Mouse (Mus musculus) liver, embryonic 14.5 days (tissue): Measurements from ENCODE around the gene Gdf15. TPM values are rescaled to one million over a fixed set of nuclear protein-coding genes. Genes with fewer than 3 reads are reported as not detected.

Experiments
- ATAC-seq: fragments of 200-750 bp; cut with Nextera tagmentation; 2 replicates; pipeline ENCODE4 v1.8.0; 2017; ENCODE audit warnings: moderate number of reproducible peaks, mild to moderate bottlenecking, moderate library complexity; ENCODE audit not compliant: insufficient read depth
- DNase-seq, 3 experiments: peaks; one replicate each; pipeline ENCODE4 v3.0.0-alpha.2; 2012 to 2013; ENCODE audit warnings: low read depth in 3 of 3, low spot score in 3 of 3
- H3K27ac ChIP-seq: fragments of 300-500 bp; sonication (generic); 2 replicates; pipeline ENCODE4 v1.5.1; 2014; ENCODE audit warnings: moderate library complexity, mild to moderate bottlenecking, control low read depth, inconsistent platforms
- H3K27me3 ChIP-seq: fragments of 300-500 bp; sonication (generic); 2 replicates; pipeline ENCODE4 v1.6.1; 2014; ENCODE audit warnings: mild to moderate bottlenecking, low read length, moderate library complexity; ENCODE audit not compliant: control insufficient read depth, insufficient read depth
- H3K36me3 ChIP-seq: fragments of 300-500 bp; sonication (generic); replicated peaks from 2 replicates; pipeline ENCODE4 v1.6.1; 2014; ENCODE audit warnings: low read depth; ENCODE audit not compliant: control insufficient read depth, insufficient read depth
- H3K4me1 ChIP-seq, 2 experiments: fragments of 200-500 bp in 1 of 2; fragments of 300-500 bp in 1 of 2; sonication (generic) in 1 of 2; replicated peaks; 2 replicates each; pipeline ENCODE4 v1.6.1; 2012 to 2014; ENCODE audit warnings: antibody characterized with exemption in 1 of 2, inconsistent platforms in 1 of 2, low read length in 1 of 2; ENCODE audit not compliant: control insufficient read depth in 2 of 2, insufficient read depth in 2 of 2
- H3K4me2 ChIP-seq: fragments of 300-500 bp; sonication (generic); 2 replicates; pipeline ENCODE4 v1.6.1; 2014; ENCODE audit warnings: low read depth, mild to moderate bottlenecking, control low read depth, moderate library complexity
- H3K4me3 ChIP-seq, 2 experiments: fragments of 200-500 bp in 1 of 2; fragments of 300-500 bp in 1 of 2; sonication (generic) in 1 of 2; 2 replicates each; pipeline ENCODE4 v1.5.1; 2012 to 2014; ENCODE audit warnings: low read depth in 2 of 2, low read length in 2 of 2, mild to moderate bottlenecking in 2 of 2, control low read depth in 1 of 2, inconsistent platforms in 1 of 2, moderate library complexity in 1 of 2; ENCODE audit not compliant: insufficient read depth in 1 of 2
- H3K9ac ChIP-seq: fragments of 300-500 bp; sonication (generic); replicated peaks from 2 replicates; pipeline ENCODE4 v1.6.1; 2014; ENCODE audit warnings: mild to moderate bottlenecking, control low read depth, moderate library complexity
- H3K9me3 ChIP-seq: fragments of 300-500 bp; sonication (generic); 2 replicates; pipeline ENCODE4 v1.6.1; 2016; ENCODE audit warnings: low read length, mixed read lengths; ENCODE audit not compliant: control insufficient read depth
- CTCF ChIP-seq: IDR thresholded peaks from 2 replicates; pipeline ENCODE4 v1.5.1; 2016; ENCODE audit warnings: antibody characterized with exemption, low read depth, control low read depth
- EP300 ChIP-seq: IDR thresholded peaks from 2 replicates; pipeline ENCODE4 v1.6.1; 2016; ENCODE audit warnings: antibody characterized with exemption, low read depth
- WGBS: fragments of 180-500 bp; shearing (Covaris S2); extraction: QIAGEN DNeasy Blood & Tissue Kit; methylation state at CpG from one replicate; pipeline ENCODE4 v1.1.7; 2014; ENCODE audit not compliant: insufficient replicate concordance; 5-methylcytosine and 5-hydroxymethylcytosine counted together
- polyA plus RNA-seq, 2 experiments: library from polyadenylated mRNA; depleted of rRNA in 1 of 2; stranded (reverse) in 1 of 2; unstranded in 1 of 2; fragments of >200 nt; fragmentation: Nextera tagmentation in 1 of 2; extraction: Ambion mirVana in 1 of 2; gene quantifications; 2 replicates each; pipeline versions ENCODE4 v1.2.1 to v1.2.3; 2012 to 2014

Gene Gdf15
- polyA plus RNA-seq, 2 experiments = 1.2 to 6.3 TPM

DNA sequence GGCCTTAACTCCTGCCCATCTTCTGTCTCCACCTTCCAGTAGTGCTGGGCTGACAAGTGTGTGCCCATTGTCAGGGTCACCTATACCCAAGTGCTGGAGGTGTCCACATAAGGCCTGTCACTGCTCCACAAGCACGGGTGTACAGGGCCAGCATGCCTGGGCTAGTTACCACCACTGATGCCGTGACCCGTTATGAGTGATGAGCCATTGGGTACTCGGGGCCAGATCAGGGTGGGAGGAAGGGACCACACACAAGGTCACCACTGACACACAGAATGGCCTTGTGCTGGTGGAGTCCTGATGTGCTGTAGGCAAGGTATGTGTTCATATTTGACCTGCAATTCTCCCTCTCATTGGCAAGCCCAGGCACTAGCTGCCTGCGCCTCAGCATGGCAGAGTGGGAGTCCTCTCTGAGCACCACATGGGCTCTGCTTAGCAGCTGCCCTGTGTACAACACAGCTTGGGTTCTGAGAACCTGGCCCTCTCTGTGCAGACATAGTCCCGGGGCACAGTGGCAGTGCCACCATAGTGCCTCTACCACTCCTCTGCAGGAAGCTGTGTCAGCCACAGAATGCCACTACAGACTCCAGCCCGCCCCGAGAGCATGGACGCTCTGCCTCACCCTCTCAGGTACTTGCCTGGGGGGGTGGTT, 47.5 kb downstream of the Gdf15 start:
- Histone ChIP-seq H3K4me2 (no peak overlapping the region), H3K27ac (no peak overlapping the region), H3K9ac (no peak overlapping the region), H3K4me1 (no peaks in the 10 kb centered on the region), H3K36me3 (peaks cover 39% of the 10 kb centered on the region), H3K4me3 (no peak overlapping the region), H3K27me3 (no peaks in the 10 kb centered on the region), H3K9me3 (no peaks in the 10 kb centered on the region)
- no peak for DNase-seq
- TF ChIP-seq CTCF (no peak), EP300 (no peak)
- peak; percentile 6; the same call in 1 of the 2 replicates for ATAC-seq
- WGBS = 81% methylated on average over 9 of the region's 9 CpGs

GRCm38 (mm10) chr8:70583476-70584387, 48.5 kb downstream of the Gdf15 start:
- no peak for TF ChIP-seq EP300
- TF ChIP-seq CTCF = no peak
- Histone ChIP-seq H3K9me3 (no peaks in the 10 kb centered on the region), H3K9ac (no peak overlapping the region), H3K4me2 (no peak overlapping the region), H3K4me3 (no peak overlapping the region), H3K27ac (no peak overlapping the region), H3K4me1 (no peaks in the 10 kb centered on the region), H3K27me3 (no peaks in the 10 kb centered on the region), H3K36me3 (peaks cover 42% of the 10 kb centered on the region)
- DNase-seq = no peak
- 84% methylated on average over 18 of the region's 18 CpGs for WGBS
- no peak for ATAC-seq

Other genes with a start within 250 kb of the Gdf15 start
- gene Crtc1, start 192.9 kb downstream of the Gdf15 start, polyA plus RNA-seq (2012; rRNA removed) = 3.9 and 4.5 TPM in 2 replicates
- gene Crtc1, start 192.9 kb downstream of the Gdf15 start, polyA plus RNA-seq (2014; fragmentation: Nextera tagmentation; extraction: Ambion mirVana) = 2.9 and 3.9 TPM in 2 replicates
- 6.5 and 7.1 TPM in 2 replicates for gene Klhl26, start 155.5 kb downstream of the Gdf15 start, polyA plus RNA-seq (2012; rRNA removed)
- gene Klhl26, start 155.5 kb downstream of the Gdf15 start, polyA plus RNA-seq (2014; fragmentation: Nextera tagmentation; extraction: Ambion mirVana) = 5.0 and 6.0 TPM in 2 replicates
- gene Tmem59l, start 145.1 kb downstream of the Gdf15 start, polyA plus RNA-seq (2012; rRNA removed) = 0.03 and 0.09 TPM in 2 replicates
- gene Tmem59l, start 145.1 kb downstream of the Gdf15 start, polyA plus RNA-seq (2014; fragmentation: Nextera tagmentation; extraction: Ambion mirVana) = not detected in 2 replicates
- gene Crlf1, start 139.3 kb downstream of the Gdf15 start, polyA plus RNA-seq (2012; rRNA removed) = 1.5 and 1.9 TPM in 2 replicates
- 3.7 and 4.0 TPM in 2 replicates for gene Crlf1, start 139.3 kb downstream of the Gdf15 start, polyA plus RNA-seq (2014; fragmentation: Nextera tagmentation; extraction: Ambion mirVana)
- gene Rex1bd, start 125.7 kb downstream of the Gdf15 start, polyA plus RNA-seq (2012; rRNA removed) = 55.1 and 71.6 TPM in 2 replicates
- 72.0 and 74.2 TPM in 2 replicates for gene Rex1bd, start 125.7 kb downstream of the Gdf15 start, polyA plus RNA-seq (2014; fragmentation: Nextera tagmentation; extraction: Ambion mirVana)
- gene Uba52, start 121.7 kb downstream of the Gdf15 start, polyA plus RNA-seq (2012; rRNA removed) = 553 and 870 TPM in 2 replicates
- gene Uba52, start 121.7 kb downstream of the Gdf15 start, polyA plus RNA-seq (2014; fragmentation: Nextera tagmentation; extraction: Ambion mirVana) = 738 and 773 TPM in 2 replicates
- 140 and 149 TPM in 2 replicates for gene Fkbp8, start 104.7 kb downstream of the Gdf15 start, polyA plus RNA-seq (2012; rRNA removed)
- 114 and 135 TPM in 2 replicates for gene Fkbp8, start 104.7 kb downstream of the Gdf15 start, polyA plus RNA-seq (2014; fragmentation: Nextera tagmentation; extraction: Ambion mirVana)
- gene Kxd1, start 104.5 kb downstream of the Gdf15 start, polyA plus RNA-seq (2012; rRNA removed) = 28.9 and 30.8 TPM in 2 replicates
- 32.6 and 33.3 TPM in 2 replicates for gene Kxd1, start 104.5 kb downstream of the Gdf15 start, polyA plus RNA-seq (2014; fragmentation: Nextera tagmentation; extraction: Ambion mirVana)
- gene Ell, start 93.0 kb downstream of the Gdf15 start, polyA plus RNA-seq (2012; rRNA removed) = 8.9 and 9.6 TPM in 2 replicates
- gene Ell, start 93.0 kb downstream of the Gdf15 start, polyA plus RNA-seq (2014; fragmentation: Nextera tagmentation; extraction: Ambion mirVana) = 7.7 and 9.2 TPM in 2 replicates
- gene Isyna1, start 38.1 kb downstream of the Gdf15 start, polyA plus RNA-seq (2012; rRNA removed) = 61.3 and 62.4 TPM in 2 replicates
- 30.2 and 34.2 TPM in 2 replicates for gene Isyna1, start 38.1 kb downstream of the Gdf15 start, polyA plus RNA-seq (2014; fragmentation: Nextera tagmentation; extraction: Ambion mirVana)
- gene Ssbp4, start 23.6 kb downstream of the Gdf15 start, polyA plus RNA-seq (2012; rRNA removed) = 36.3 and 50.8 TPM in 2 replicates
- gene Ssbp4, start 23.6 kb downstream of the Gdf15 start, polyA plus RNA-seq (2014; fragmentation: Nextera tagmentation; extraction: Ambion mirVana) = 49.5 and 61.7 TPM in 2 replicates
- gene Lrrc25, start 16.3 kb downstream of the Gdf15 start, polyA plus RNA-seq (2012; rRNA removed) = 4.3 and 5.3 TPM in 2 replicates
- gene Lrrc25, start 16.3 kb downstream of the Gdf15 start, polyA plus RNA-seq (2014; fragmentation: Nextera tagmentation; extraction: Ambion mirVana) = 4.7 TPM in 2 replicates
- gene Pgpep1, start 27.9 kb upstream of the Gdf15 start, polyA plus RNA-seq (2012; rRNA removed) = 7.6 and 8.6 TPM in 2 replicates
- gene Pgpep1, start 27.9 kb upstream of the Gdf15 start, polyA plus RNA-seq (2014; fragmentation: Nextera tagmentation; extraction: Ambion mirVana) = 19.8 and 23.5 TPM in 2 replicates
- gene Lsm4, start 40.8 kb upstream of the Gdf15 start, polyA plus RNA-seq (2012; rRNA removed) = 134 and 478 TPM in 2 replicates
- 160 and 176 TPM in 2 replicates for gene Lsm4, start 40.8 kb upstream of the Gdf15 start, polyA plus RNA-seq (2014; fragmentation: Nextera tagmentation; extraction: Ambion mirVana)
- gene Jund, start 66.5 kb upstream of the Gdf15 start, polyA plus RNA-seq (2012; rRNA removed) = 28.4 and 29.4 TPM in 2 replicates
- 20.3 and 21.8 TPM in 2 replicates for gene Jund, start 66.5 kb upstream of the Gdf15 start, polyA plus RNA-seq (2014; fragmentation: Nextera tagmentation; extraction: Ambion mirVana)
- not detected in 2 replicates for gene Iqcn, start 71.0 kb upstream of the Gdf15 start, polyA plus RNA-seq (2012; rRNA removed)
- gene Iqcn, start 71.0 kb upstream of the Gdf15 start, polyA plus RNA-seq (2014; fragmentation: Nextera tagmentation; extraction: Ambion mirVana) = not detected in 2 replicates
- gene Gm3336, start 86.1 kb upstream of the Gdf15 start, polyA plus RNA-seq (2012; rRNA removed) = 0.04 TPM in 1 of 2 replicates, not detected in the other
- gene Gm3336, start 86.1 kb upstream of the Gdf15 start, polyA plus RNA-seq (2014; fragmentation: Nextera tagmentation; extraction: Ambion mirVana) = 0.11 TPM in 2 replicates
- 1.6 TPM in 2 replicates for gene Pde4c, start 91.3 kb upstream of the Gdf15 start, polyA plus RNA-seq (2012; rRNA removed)
- gene Pde4c, start 91.3 kb upstream of the Gdf15 start, polyA plus RNA-seq (2014; fragmentation: Nextera tagmentation; extraction: Ambion mirVana) = 0.34 and 0.74 TPM in 2 replicates
- 2.7 and 3.2 TPM in 2 replicates for gene Rab3a, start 122.2 kb upstream of the Gdf15 start, polyA plus RNA-seq (2012; rRNA removed)
- 1.6 and 2.4 TPM in 2 replicates for gene Rab3a, start 122.2 kb upstream of the Gdf15 start, polyA plus RNA-seq (2014; fragmentation: Nextera tagmentation; extraction: Ambion mirVana)
- 25.3 and 28.5 TPM in 2 replicates for gene Mpv17l2, start 128.5 kb upstream of the Gdf15 start, polyA plus RNA-seq (2012; rRNA removed)
- 39.8 and 41.5 TPM in 2 replicates for gene Mpv17l2, start 128.5 kb upstream of the Gdf15 start, polyA plus RNA-seq (2014; fragmentation: Nextera tagmentation; extraction: Ambion mirVana)
- 13.2 and 17.5 TPM in 2 replicates for gene Pik3r2, start 144.3 kb upstream of the Gdf15 start, polyA plus RNA-seq (2012; rRNA removed)
- 8.2 and 12.0 TPM in 2 replicates for gene Pik3r2, start 144.3 kb upstream of the Gdf15 start, polyA plus RNA-seq (2014; fragmentation: Nextera tagmentation; extraction: Ambion mirVana)
- 11.1 and 13.0 TPM in 2 replicates for gene Mast3, start 172.6 kb upstream of the Gdf15 start, polyA plus RNA-seq (2012; rRNA removed)
- gene Mast3, start 172.6 kb upstream of the Gdf15 start, polyA plus RNA-seq (2014; fragmentation: Nextera tagmentation; extraction: Ambion mirVana) = 5.4 and 6.3 TPM in 2 replicates
- 0.11 and 0.13 TPM in 2 replicates for gene Il12rb1, start 176.0 kb upstream of the Gdf15 start, polyA plus RNA-seq (2012; rRNA removed)
- 0.18 and 0.39 TPM in 2 replicates for gene Il12rb1, start 176.0 kb upstream of the Gdf15 start, polyA plus RNA-seq (2014; fragmentation: Nextera tagmentation; extraction: Ambion mirVana)
- 33.9 and 35.0 TPM in 2 replicates for gene Arrdc2, start 207.3 kb upstream of the Gdf15 start, polyA plus RNA-seq (2012; rRNA removed)
- 9.5 and 14.3 TPM in 2 replicates for gene Arrdc2, start 207.3 kb upstream of the Gdf15 start, polyA plus RNA-seq (2014; fragmentation: Nextera tagmentation; extraction: Ambion mirVana)
- 0.27 and 0.34 TPM in 2 replicates for gene Kcnn1, start 230.8 kb upstream of the Gdf15 start, polyA plus RNA-seq (2012; rRNA removed)
- 0.08 and 0.17 TPM in 2 replicates for gene Kcnn1, start 230.8 kb upstream of the Gdf15 start, polyA plus RNA-seq (2014; fragmentation: Nextera tagmentation; extraction: Ambion mirVana)
- 20.4 and 34.3 TPM in 2 replicates for gene Ccdc124, start 241.5 kb upstream of the Gdf15 start, polyA plus RNA-seq (2012; rRNA removed)
- 54.1 and 56.3 TPM in 2 replicates for gene Ccdc124, start 241.5 kb upstream of the Gdf15 start, polyA plus RNA-seq (2014; fragmentation: Nextera tagmentation; extraction: Ambion mirVana)